Mouse (Mus musculus): ENCODE data around the gene Sh3rf1. TPM values are rescaled to one million over a fixed set of nuclear protein-coding genes. Genes with fewer than 3 reads are reported as not detected.

Gene Sh3rf1
- total RNA-seq, 2 experiments from 2014 or later: 40.2 to 47.3 TPM

Other genes starting within 250 kb of the Sh3rf1 start
- 100 to 1,000 TPM; 122 to 123 TPM for gene Clcn3, start 240.6 kb upstream of the Sh3rf1 start, total RNA-seq (2021)
- 10 to 100 TPM; 31.4 to 31.7 TPM for gene Nek1, start 230.7 kb upstream of the Sh3rf1 start, total RNA-seq (2021)